Mouse (Mus musculus) urinary bladder, adult 2 months (tissue): ENCODE results near the gene Pde4b. TPM values are rescaled to one million over a fixed set of nuclear protein-coding genes. Genes with fewer than 3 reads are reported as not detected.

Experiments used
- DNase-seq: peaks from one replicate; pipeline ENCODE4 v3.0.0; 2022; ENCODE audit warnings: low spot score
- polyA plus RNA-seq: library from polyadenylated mRNA; depleted of rRNA; stranded (reverse); fragments of >200 nt; gene quantifications from 2 replicates; pipeline ENCODE4 v1.2.3, GENCODE M21; 2012

Pde4b gene
- polyA plus RNA-seq, 1 experiment, result 47.1 TPM

- no peak for DNase-seq
These were observed 487.4 kb downstream of the Pde4b start for GRCm38 (mm10) chr4:102574666-102575254.

GRCm38 (mm10) chr4:102576109-102576508 is 488.8 kb downstream of the Pde4b start:
- DNase-seq, result no peak

- no peak for DNase-seq
These were observed 490.3 kb downstream of the Pde4b start for GRCm38 (mm10) chr4:102577636-102578035.

- DNase-seq, result no peak
These were observed 491.7 kb downstream of the Pde4b start for GRCm38 (mm10) chr4:102579051-102579450.

GRCm38 (mm10) chr4:102579746-102580145 is 492.4 kb downstream of the Pde4b start:
- DNase-seq, result no peak

GRCm38 (mm10) chr4:102582165-102582749 is 494.9 kb downstream of the Pde4b start:
- DNase-seq, result no peak

- DNase-seq, result no peak
These were observed 495.6 kb downstream of the Pde4b start for GRCm38 (mm10) chr4:102582963-102583362.

- no peak for DNase-seq
These were observed 496.1 kb downstream of the Pde4b start for GRCm38 (mm10) chr4:102583469-102583868.

GRCm38 (mm10) chr4:102584601-102585265 is 497.4 kb downstream of the Pde4b start:
- no peak for DNase-seq

GRCm38 (mm10) chr4:102585541-102585940 is 498.2 kb downstream of the Pde4b start:
- DNase-seq, result no peak

- no peak for DNase-seq
These were observed 499.4 kb downstream of the Pde4b start for GRCm38 (mm10) chr4:102586787-102587186.

GRCm38 (mm10) chr4:102588668-102589455 is 501.5 kb downstream of the Pde4b start:
- DNase-seq, result no peak

GRCm38 (mm10) chr4:102589537-102590031 is 502.2 kb downstream of the Pde4b start:
- DNase-seq, result no peak

- DNase-seq, result no peak
These were observed 504.5 kb downstream of the Pde4b start for GRCm38 (mm10) chr4:102591798-102592197.

GRCm38 (mm10) chr4:102592541-102592940 is 505.2 kb downstream of the Pde4b start:
- no peak for DNase-seq

- DNase-seq, result no peak
These were observed 506.3 kb downstream of the Pde4b start for GRCm38 (mm10) chr4:102593631-102594030.

GRCm38 (mm10) chr4:102594506-102594905 is 507.2 kb downstream of the Pde4b start:
- no peak for DNase-seq

GRCm38 (mm10) chr4:102603968-102604367 is 516.6 kb downstream of the Pde4b start:
- no peak for DNase-seq

GRCm38 (mm10) chr4:102605231-102605630 is 517.9 kb downstream of the Pde4b start:
- DNase-seq, result no peak

GRCm38 (mm10) chr4:102605722-102606341 is 518.5 kb downstream of the Pde4b start:
- no peak for DNase-seq

- no peak for DNase-seq
These were observed 519.5 kb downstream of the Pde4b start for GRCm38 (mm10) chr4:102606825-102607224.
